Mouse (Mus musculus): ENCODE data around the gene Olfr361. TPM values are rescaled to one million over a fixed set of nuclear protein-coding genes. Genes with fewer than 3 reads are reported as not detected.
"Not testable (repeated sequence)": the region's sequence is repeated elsewhere in the genome, so short reads cannot be mapped to it uniquely, and the experiment has no call there.

Olfr361 gene
- not detected in 2 replicates for polyA plus RNA-seq (2016; fragmentation: Nextera tagmentation; extraction: Ambion mirVana)

DNA sequence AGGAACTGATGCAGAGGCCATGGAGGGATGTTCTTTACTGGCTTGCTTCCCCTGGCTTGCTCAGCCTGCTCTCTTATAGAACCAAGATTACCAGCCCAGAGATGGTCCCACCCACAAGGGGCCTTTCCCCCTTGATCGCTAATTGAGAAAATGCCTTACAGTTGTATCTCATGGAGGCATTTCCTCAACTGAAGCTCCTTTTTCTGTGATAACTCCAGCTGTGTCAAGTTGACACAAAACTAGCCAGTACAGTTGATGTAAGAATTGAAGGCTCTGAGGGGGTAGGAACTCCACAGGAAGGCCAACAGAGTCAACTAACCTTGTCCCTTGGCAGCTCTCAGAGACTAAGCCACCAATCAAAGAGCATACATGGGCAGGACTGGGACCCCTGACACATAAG is at the start of gene Olfr361:
Gene Olfr361, minus strand, starts transcription at position 101 of the 400 bp plus-strand sequence.
- peaks cover 28% of the 10 kb centered on the region; the same call in 1 of the 2 replicates for H3K9me3 ChIP-seq
- H3K36me3 ChIP-seq; H3K4me1 ChIP-seq (replicated peaks); DNase-seq (ENCODE audit: low spot score); H3K4me3 ChIP-seq; H3K27ac ChIP-seq; H3K27me3 ChIP-seq (ENCODE audit: insufficient read depth, poor library complexity, severe bottlenecking): not testable (repeated sequence)
- WGBS: 64% methylated on average over 1 of the region's 1 CpGs

DNA sequence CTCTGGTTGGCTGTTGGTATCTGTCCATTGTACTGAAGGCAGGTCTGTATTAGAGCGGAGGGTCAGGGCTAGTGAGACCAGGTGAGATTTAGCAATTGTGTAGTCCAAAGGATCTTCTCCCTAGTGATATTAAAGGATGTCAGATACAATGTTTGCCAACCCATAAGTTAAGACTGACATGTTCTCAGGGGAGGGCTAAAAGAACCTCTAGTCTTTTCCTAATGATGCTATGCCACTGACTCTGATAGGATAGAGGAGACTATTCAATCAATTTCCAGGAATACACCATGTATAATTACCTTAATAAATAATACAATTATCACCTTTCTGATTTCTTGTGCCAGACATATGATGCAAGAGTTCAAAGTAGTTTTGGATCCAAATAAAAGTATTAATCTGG is 28.7 kb upstream of the Olfr361 start, which contains the start of gene Olfr362:
Gene Olfr362, minus strand, starts transcription at position 101 of the 400 bp plus-strand sequence.
- DNase-seq (ENCODE audit: low spot score): no peak
- Histone ChIP-seq H3K27ac (no peak within 1 kb of the TSS), H3K9me3 (peaks cover 31% of the 10 kb centered on the region), H3K4me3 (no peak within 1 kb of the TSS), H3K27me3 (ENCODE audit: insufficient read depth, poor library complexity, severe bottlenecking) (no peaks in the 10 kb centered on the region), H3K4me1 (replicated peaks) (no peaks in the 10 kb centered on the region), H3K36me3 (no peaks in the 10 kb centered on the region)
- 95% methylated on average over 1 of the region's 1 CpGs for WGBS

DNA sequence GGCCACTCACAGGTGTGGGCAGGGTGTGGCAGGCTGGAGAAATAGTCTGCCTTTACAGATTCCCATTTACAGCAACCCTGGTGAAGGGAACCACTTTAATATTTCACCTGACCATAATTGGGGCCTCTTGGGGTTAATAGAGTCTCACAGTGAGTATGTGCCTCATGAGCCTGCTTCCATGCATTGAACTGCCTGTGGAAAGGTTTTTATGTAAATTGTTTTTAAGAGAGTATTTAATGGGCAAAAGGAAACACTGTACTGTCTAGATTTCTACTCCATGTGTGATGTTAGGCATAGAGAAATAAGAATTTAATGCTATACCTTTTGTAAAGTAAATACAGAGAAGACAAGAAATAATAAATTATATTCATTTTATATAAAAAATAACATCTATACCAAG is 23.6 kb downstream of the Olfr361 start, which contains the start of gene Olfr360:
Gene Olfr360, plus strand, starts transcription at position 301 of the 400 bp plus-strand sequence.
- Histone ChIP-seq H3K27ac (no peak within 1 kb of the TSS), H3K4me1 (replicated peaks) (no peaks in the 10 kb centered on the region), H3K27me3 (ENCODE audit: insufficient read depth, poor library complexity, severe bottlenecking) (no peaks in the 10 kb centered on the region), H3K36me3 (no peaks in the 10 kb centered on the region), H3K9me3 (peaks cover 36% of the 10 kb centered on the region), H3K4me3 (no peak within 1 kb of the TSS)
- DNase-seq (ENCODE audit: low spot score): no peak

Other genes starting within 250 kb of the Olfr361 start
- not detected in 2 replicates for gene Olfr350, start 243.0 kb downstream of the Olfr361 start, polyA plus RNA-seq (2016; fragmentation: Nextera tagmentation; extraction: Ambion mirVana)
- not detected in 2 replicates for gene Olfr351, start 226.6 kb downstream of the Olfr361 start, polyA plus RNA-seq (2016; fragmentation: Nextera tagmentation; extraction: Ambion mirVana)
- not detected in 2 replicates for gene Olfr352, start 220.8 kb downstream of the Olfr361 start, polyA plus RNA-seq (2016; fragmentation: Nextera tagmentation; extraction: Ambion mirVana)
- not detected in 2 replicates for gene Olfr353, start 196.4 kb downstream of the Olfr361 start, polyA plus RNA-seq (2016; fragmentation: Nextera tagmentation; extraction: Ambion mirVana)
- gene Olfr354, start 183.6 kb downstream of the Olfr361 start, polyA plus RNA-seq (2016; fragmentation: Nextera tagmentation; extraction: Ambion mirVana): not detected in 2 replicates
- not detected in 2 replicates for gene Olfr355, start 160.4 kb downstream of the Olfr361 start, polyA plus RNA-seq (2016; fragmentation: Nextera tagmentation; extraction: Ambion mirVana)
- not detected in 2 replicates for gene Olfr356, start 152.2 kb downstream of the Olfr361 start, polyA plus RNA-seq (2016; fragmentation: Nextera tagmentation; extraction: Ambion mirVana)
- gene Olfr357, start 95.5 kb downstream of the Olfr361 start, polyA plus RNA-seq (2016; fragmentation: Nextera tagmentation; extraction: Ambion mirVana): not detected in 2 replicates
- gene Olfr358, start 80.0 kb downstream of the Olfr361 start, polyA plus RNA-seq (2016; fragmentation: Nextera tagmentation; extraction: Ambion mirVana): not detected in 2 replicates
- not detected in 2 replicates for gene Olfr360, start 23.5 kb downstream of the Olfr361 start, polyA plus RNA-seq (2016; fragmentation: Nextera tagmentation; extraction: Ambion mirVana)
- not detected in 2 replicates for gene Olfr362, start 28.6 kb upstream of the Olfr361 start, polyA plus RNA-seq (2016; fragmentation: Nextera tagmentation; extraction: Ambion mirVana)
- not detected in 2 replicates for gene Olfr364-ps1, start 50.0 kb upstream of the Olfr361 start, polyA plus RNA-seq (2016; fragmentation: Nextera tagmentation; extraction: Ambion mirVana)
- gene Olfr365, start 98.9 kb upstream of the Olfr361 start, polyA plus RNA-seq (2016; fragmentation: Nextera tagmentation; extraction: Ambion mirVana): not detected in 2 replicates
- not detected in 2 replicates for gene Olfr366, start 122.3 kb upstream of the Olfr361 start, polyA plus RNA-seq (2016; fragmentation: Nextera tagmentation; extraction: Ambion mirVana)
- not detected in 2 replicates for gene Olfr368, start 237.2 kb upstream of the Olfr361 start, polyA plus RNA-seq (2016; fragmentation: Nextera tagmentation; extraction: Ambion mirVana)